Mouse (Mus musculus) midbrain, embryonic 11.5 days (tissue): ENCODE measurements around the gene Col4a2. TPM values are rescaled to one million over a fixed set of nuclear protein-coding genes. Genes with fewer than 3 reads are reported as not detected.

Experiments used
- ATAC-seq: fragments of 200-750 bp; cut with Nextera tagmentation; 2 replicates; pipeline ENCODE4 v1.8.0; 2017; ENCODE audit warnings: moderate TSS enrichment, moderate library complexity; ENCODE audit not compliant: low FRiP score
- DNase-seq: peaks from one replicate; pipeline ENCODE4 v3.0.0; 2015; ENCODE audit warnings: low spot score; ENCODE audit errors: missing footprints
- H3K27ac ChIP-seq: fragments of 300-500 bp; sonication (generic); 2 replicates; pipeline ENCODE4 v1.5.1; 2014; ENCODE audit warnings: low read depth, low read length
- H3K27me3 ChIP-seq: fragments of 300-500 bp; sonication (generic); 2 replicates; pipeline ENCODE4 v1.6.1; 2014; ENCODE audit warnings: mild to moderate bottlenecking, low read length, moderate library complexity, mixed read lengths; ENCODE audit not compliant: control insufficient read depth, insufficient read depth
- H3K36me3 ChIP-seq: fragments of 300-500 bp; sonication (generic); 2 replicates; pipeline ENCODE4 v1.6.1; 2014; ENCODE audit warnings: mild to moderate bottlenecking, low read length, moderate library complexity, mixed read lengths; ENCODE audit not compliant: control insufficient read depth, insufficient read depth
- H3K4me1 ChIP-seq: fragments of 300-500 bp; sonication (generic); 2 replicates; pipeline ENCODE4 v1.6.1; 2014; ENCODE audit warnings: low read length; ENCODE audit not compliant: control insufficient read depth, insufficient read depth
- H3K4me2 ChIP-seq: fragments of 300-500 bp; sonication (generic); 2 replicates; pipeline ENCODE4 v1.6.1; 2014; ENCODE audit warnings: mild to moderate bottlenecking, moderate library complexity
- H3K4me3 ChIP-seq: fragments of 300-500 bp; sonication (generic); 2 replicates; pipeline ENCODE4 v1.5.1; 2014; ENCODE audit warnings: low read depth, low read length
- H3K9ac ChIP-seq: fragments of 300-500 bp; sonication (generic); 2 replicates; pipeline ENCODE4 v1.6.1; 2014; ENCODE audit warnings: low read length
- H3K9me3 ChIP-seq: fragments of 300-500 bp; sonication (generic); 2 replicates; pipeline ENCODE4 v1.6.1; 2016; ENCODE audit warnings: low read length; ENCODE audit not compliant: control insufficient read depth
- WGBS: fragments of 180-500 bp; shearing (Covaris S2); extraction: QIAGEN DNeasy Blood & Tissue Kit; methylation state at CpG from one replicate; pipeline ENCODE4 v1.1.7; 2014; 5-methylcytosine and 5-hydroxymethylcytosine counted together
- polyA plus RNA-seq: library from polyadenylated mRNA; unstranded; fragments of >200 nt; fragmentation: Nextera tagmentation; extraction: Ambion mirVana; gene quantifications from 2 replicates; pipeline ENCODE4 v1.2.1, GENCODE M21; 2014

Col4a2 gene
- polyA plus RNA-seq, 1 experiment from 2014 or later, result 34.1 TPM

DNA sequence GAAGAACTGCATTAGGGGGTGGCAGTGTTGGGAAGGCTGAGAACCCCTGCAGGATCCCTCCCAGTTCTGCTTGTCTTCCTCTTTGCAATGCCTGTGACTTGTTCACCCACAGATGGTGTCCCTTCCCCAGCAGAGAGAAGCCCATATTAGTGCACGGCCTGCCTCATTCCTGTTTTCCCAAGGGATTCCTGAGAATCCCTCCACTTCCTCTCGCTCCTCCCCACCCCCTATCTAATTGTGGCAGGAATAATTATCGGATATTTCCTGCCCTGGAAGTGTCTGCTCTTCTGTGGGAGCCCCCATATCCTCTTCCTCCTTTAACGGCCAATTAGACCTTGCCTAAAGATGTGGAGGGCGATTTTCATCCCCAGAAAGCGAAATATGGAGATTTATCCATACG is 67.0 kb downstream of the Col4a2 start:
- no peak overlapping the region for H3K9ac ChIP-seq
- H3K4me3 ChIP-seq, result no peak overlapping the region
- DNase-seq (no peak), ATAC-seq (no peak)
- no peaks in the 10 kb centered on the region for H3K36me3 ChIP-seq
- 81% methylated on average over 7 of the region's 7 CpGs for WGBS
- no peaks in the 10 kb centered on the region for H3K9me3 ChIP-seq
- no peak overlapping the region for H3K27ac ChIP-seq
- H3K27me3 ChIP-seq, result no peaks in the 10 kb centered on the region
- H3K4me1 ChIP-seq, result peaks cover 7% of the 10 kb centered on the region
- H3K4me2 ChIP-seq, result no peak overlapping the region

- H3K4me2 ChIP-seq, result no peak overlapping the region
- ATAC-seq (no peak), DNase-seq (no peak)
- H3K36me3 ChIP-seq, result no peaks in the 10 kb centered on the region
- H3K4me1 ChIP-seq, result peaks cover 7% of the 10 kb centered on the region
- H3K9me3 ChIP-seq, result no peaks in the 10 kb centered on the region
- H3K27ac ChIP-seq, result no peak overlapping the region
- H3K27me3 ChIP-seq, result no peaks in the 10 kb centered on the region
- WGBS, result 92% methylated on average over 7 of the region's 7 CpGs
- no peak overlapping the region for H3K9ac ChIP-seq
- no peak overlapping the region for H3K4me3 ChIP-seq
Measured at GRCm38 (mm10) chr8:11381544-11381943, 68.9 kb downstream of the Col4a2 start.

DNA sequence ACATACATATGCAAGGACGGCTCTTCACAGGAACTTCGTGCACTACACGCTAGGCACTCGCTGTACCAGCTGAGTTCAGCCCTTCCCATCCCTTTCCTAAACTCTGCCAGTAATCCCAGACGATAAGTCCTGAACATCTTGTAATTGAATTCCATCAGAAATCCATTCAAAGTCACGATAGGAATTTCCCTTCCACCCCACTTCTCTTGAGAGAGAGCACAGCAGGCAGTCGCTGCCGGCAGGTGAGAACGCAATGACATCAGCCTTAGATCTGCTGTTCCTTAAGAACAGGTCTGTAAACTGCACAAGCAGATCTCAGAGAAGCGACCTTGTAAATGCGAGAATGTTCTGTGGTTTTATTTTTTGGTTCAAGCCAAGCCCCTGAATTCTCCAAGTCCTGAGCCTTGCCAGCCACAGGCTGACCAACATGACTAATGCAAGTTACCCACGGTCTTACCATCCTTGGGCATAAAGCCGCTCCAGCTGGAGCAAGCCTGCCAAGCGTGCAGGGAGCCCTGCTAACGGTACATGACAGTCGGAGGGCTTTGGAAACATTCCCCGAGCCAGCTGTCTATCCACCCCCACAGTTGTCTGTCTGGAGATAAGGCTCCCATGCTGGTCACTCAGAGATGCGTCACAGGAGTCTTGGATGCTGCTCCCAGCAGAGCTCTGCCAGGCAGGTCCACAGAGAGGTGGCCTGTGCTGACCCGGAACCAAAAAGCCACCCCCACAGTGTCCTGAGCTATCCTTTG is 69.6 kb downstream of the Col4a2 start:
- Histone ChIP-seq H3K27ac (no peak overlapping the region), H3K4me2 (no peak overlapping the region), H3K4me1 (peaks cover 7% of the 10 kb centered on the region), H3K9ac (no peak overlapping the region), H3K9me3 (no peaks in the 10 kb centered on the region), H3K4me3 (no peak overlapping the region), H3K27me3 (no peaks in the 10 kb centered on the region), H3K36me3 (no peaks in the 10 kb centered on the region)
- DNase-seq (no peak), ATAC-seq (0 out of 2 replicates have a peak, but pooled peaks have one; percentile 30)
- 43% methylated on average over 19 of the region's 19 CpGs for WGBS

DNA sequence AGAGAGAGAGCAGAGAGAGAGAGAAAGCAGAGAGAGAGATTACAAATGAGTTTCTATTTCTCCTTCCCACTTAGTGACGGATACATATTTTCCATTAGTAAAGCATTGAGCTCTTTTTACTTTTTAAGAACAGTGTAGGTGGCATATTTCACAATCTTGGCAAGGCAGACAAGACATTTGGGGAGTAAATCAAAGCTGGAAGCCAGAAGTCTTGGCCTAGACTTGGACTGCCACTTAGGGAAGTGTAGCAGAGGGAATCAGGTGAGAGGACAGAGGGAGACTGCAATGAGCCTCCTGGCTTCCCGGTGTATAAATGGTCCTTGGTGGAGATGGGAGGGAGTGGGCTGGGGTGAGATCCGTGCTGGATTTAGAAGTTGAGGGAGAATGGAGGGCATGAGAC is 70.3 kb downstream of the Col4a2 start:
- peaks cover 7% of the 10 kb centered on the region for H3K4me1 ChIP-seq
- 50% methylated on average over 3 of the region's 3 CpGs for WGBS

GRCm38 (mm10) chr8:11383379-11383778 is 70.8 kb downstream of the Col4a2 start:
- H3K4me3 ChIP-seq, result no peak overlapping the region
- H3K4me1 ChIP-seq, result peaks cover 7% of the 10 kb centered on the region
- no peak for DNase-seq
- no peaks in the 10 kb centered on the region for H3K36me3 ChIP-seq
- ATAC-seq, result no peak
- 40% methylated on average over 3 of the region's 3 CpGs for WGBS
- no peak overlapping the region for H3K27ac ChIP-seq
- no peaks in the 10 kb centered on the region for H3K9me3 ChIP-seq
- H3K4me2 ChIP-seq, result no peak overlapping the region
- H3K27me3 ChIP-seq, result no peaks in the 10 kb centered on the region
- no peak overlapping the region for H3K9ac ChIP-seq

More for the DNA sequence above, 70.3 kb downstream of the Col4a2 start:
- Histone ChIP-seq H3K9me3 (no peaks in the 10 kb centered on the region), H3K4me3 (no peak overlapping the region), H3K4me2 (no peak overlapping the region), H3K27me3 (no peaks in the 10 kb centered on the region), H3K27ac (no peak overlapping the region), H3K36me3 (no peaks in the 10 kb centered on the region), H3K9ac (no peak overlapping the region)
- DNase-seq, result no peak
- ATAC-seq, result no peak

DNA sequence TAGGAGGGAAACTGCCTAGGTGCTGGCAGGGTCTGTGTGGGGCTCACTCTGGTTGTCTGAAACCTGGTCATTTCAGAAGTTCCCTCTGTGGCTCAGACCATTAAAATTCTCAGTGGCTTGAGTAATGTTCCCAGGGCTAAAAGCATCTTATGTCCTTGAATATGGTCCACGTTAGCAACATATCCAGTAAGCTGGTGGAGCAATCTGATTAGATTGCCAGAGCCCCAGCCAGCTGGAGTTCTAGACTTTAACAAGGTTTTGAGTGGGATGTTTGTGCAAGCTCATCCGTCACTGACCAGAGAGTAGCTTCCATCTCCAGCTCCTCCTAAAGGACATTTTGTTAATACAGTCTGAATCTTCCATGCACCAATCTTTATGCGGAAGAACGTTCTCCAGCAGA is 72.2 kb downstream of the Col4a2 start:
- Histone ChIP-seq H3K4me1 (peaks cover 7% of the 10 kb centered on the region), H3K9ac (no peak overlapping the region)
- WGBS, result 85% methylated on average over 4 of the region's 4 CpGs

DNA sequence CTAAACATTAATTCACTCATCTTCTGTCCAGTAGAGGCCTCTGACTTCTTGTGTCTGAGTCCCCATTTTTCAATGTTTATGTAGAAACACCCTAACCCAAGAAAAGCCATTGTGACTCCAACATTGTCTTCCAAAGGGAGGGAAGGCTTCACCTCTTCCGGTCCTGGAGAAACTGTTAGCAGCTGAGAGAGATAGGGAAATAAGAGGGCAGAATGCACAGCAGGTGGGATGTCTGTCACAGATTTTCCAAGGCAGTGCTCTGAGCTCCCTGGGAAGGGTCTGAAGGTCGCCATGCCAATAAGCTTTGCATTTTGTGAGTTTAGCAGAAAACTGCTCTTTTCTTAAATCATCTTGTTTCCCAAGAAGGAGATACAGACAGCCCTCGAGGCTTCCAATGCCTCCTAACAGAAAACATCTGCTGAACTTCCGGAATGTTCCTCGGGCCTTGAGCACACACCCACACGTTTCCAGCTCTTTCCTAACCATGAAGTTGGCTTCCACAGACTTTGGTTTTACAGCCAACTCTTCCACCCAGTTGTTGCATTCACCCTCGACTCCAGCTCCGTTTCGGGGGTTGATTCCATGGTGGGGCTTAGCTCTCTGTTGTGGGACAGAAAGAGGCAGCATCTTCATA is 72.8 kb downstream of the Col4a2 start:
- no peak overlapping the region for H3K27ac ChIP-seq
- no peaks in the 10 kb centered on the region for H3K9me3 ChIP-seq
- H3K4me3 ChIP-seq, result no peak overlapping the region
- no peaks in the 10 kb centered on the region for H3K36me3 ChIP-seq
- H3K27me3 ChIP-seq, result no peaks in the 10 kb centered on the region
- ATAC-seq (no peak), DNase-seq (no peak)
- 55% methylated on average over 9 of the region's 9 CpGs for WGBS
- peaks cover 7% of the 10 kb centered on the region for H3K4me1 ChIP-seq
- H3K4me2 ChIP-seq, result no peak overlapping the region
- no peak overlapping the region for H3K9ac ChIP-seq

More for the DNA sequence above, 72.2 kb downstream of the Col4a2 start:
- H3K4me2 ChIP-seq, result no peak overlapping the region
- H3K27me3 ChIP-seq, result no peaks in the 10 kb centered on the region
- no peak overlapping the region for H3K27ac ChIP-seq
- H3K9me3 ChIP-seq, result no peaks in the 10 kb centered on the region
- ATAC-seq, result no peak
- no peak overlapping the region for H3K4me3 ChIP-seq
- H3K36me3 ChIP-seq, result no peaks in the 10 kb centered on the region
- DNase-seq, result no peak

GRCm38 (mm10) chr8:11387282-11387681 is 74.7 kb downstream of the Col4a2 start:
- H3K4me2 ChIP-seq, result no peak overlapping the region
- peaks cover 3% of the 10 kb centered on the region for H3K4me1 ChIP-seq
- no peaks in the 10 kb centered on the region for H3K9me3 ChIP-seq
- H3K36me3 ChIP-seq, result no peaks in the 10 kb centered on the region
- no peak overlapping the region for H3K9ac ChIP-seq
- ATAC-seq (no peak), DNase-seq (no peak)
- no peak overlapping the region for H3K27ac ChIP-seq
- no peak overlapping the region for H3K4me3 ChIP-seq
- no peaks in the 10 kb centered on the region for H3K27me3 ChIP-seq
- 83% methylated on average over 4 of the region's 4 CpGs for WGBS

GRCm38 (mm10) chr8:11389275-11390050 is 76.9 kb downstream of the Col4a2 start:
- Histone ChIP-seq H3K4me2 (no peak overlapping the region), H3K9ac (no peak overlapping the region), H3K4me1 (no peaks in the 10 kb centered on the region), H3K27ac (no peak overlapping the region), H3K36me3 (no peaks in the 10 kb centered on the region), H3K27me3 (no peaks in the 10 kb centered on the region), H3K4me3 (no peak overlapping the region), H3K9me3 (no peaks in the 10 kb centered on the region)
- ATAC-seq (no peak), DNase-seq (no peak)
- 93% methylated on average over 11 of the region's 11 CpGs for WGBS
